Mouse (Mus musculus) thymus, postnatal 10 days (tissue): ENCODE results near the gene Nfe2l2.

Source experiments
- DNase-seq, 2 experiments: peaks; one replicate each; pipeline ENCODE4 v3.0.0; 2021; ENCODE audit warnings: low spot score in 2 of 2

The Nfe2l2 gene

DNA sequence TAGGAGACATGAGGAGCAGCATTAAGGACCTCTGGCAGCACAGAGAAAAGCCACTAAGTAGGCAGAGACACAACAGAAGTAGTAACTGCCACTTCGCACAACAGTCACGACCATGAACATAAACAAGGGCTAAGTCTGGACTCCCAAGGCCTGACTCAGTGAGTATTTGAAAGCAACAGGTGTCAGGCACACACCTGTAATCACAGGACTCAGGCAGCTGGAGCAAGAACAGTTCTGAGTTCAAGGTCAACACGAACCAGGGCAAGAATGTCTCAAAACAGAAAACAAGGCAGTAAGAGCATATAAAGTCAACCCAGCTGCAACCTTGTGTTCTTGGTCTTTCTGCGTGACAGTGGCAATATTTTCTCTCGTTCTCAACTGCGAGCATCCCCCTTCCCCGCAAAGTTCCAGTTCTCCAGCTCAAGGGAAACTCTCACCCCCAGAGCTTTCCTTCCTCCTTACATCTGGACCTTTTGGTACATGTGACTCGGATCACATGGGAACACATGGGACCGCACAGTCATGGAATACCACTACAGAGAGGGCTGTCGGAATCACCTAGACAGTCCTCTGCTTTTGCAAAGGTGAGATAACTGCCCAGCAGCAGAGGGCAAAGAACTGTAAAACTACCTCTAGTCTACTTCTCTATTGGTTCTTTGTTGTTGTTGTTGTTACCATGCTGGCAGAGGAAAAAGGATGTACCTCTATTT lies 17.2 kb downstream of the Nfe2l2 start:
- DNase-seq = no peak

DNA sequence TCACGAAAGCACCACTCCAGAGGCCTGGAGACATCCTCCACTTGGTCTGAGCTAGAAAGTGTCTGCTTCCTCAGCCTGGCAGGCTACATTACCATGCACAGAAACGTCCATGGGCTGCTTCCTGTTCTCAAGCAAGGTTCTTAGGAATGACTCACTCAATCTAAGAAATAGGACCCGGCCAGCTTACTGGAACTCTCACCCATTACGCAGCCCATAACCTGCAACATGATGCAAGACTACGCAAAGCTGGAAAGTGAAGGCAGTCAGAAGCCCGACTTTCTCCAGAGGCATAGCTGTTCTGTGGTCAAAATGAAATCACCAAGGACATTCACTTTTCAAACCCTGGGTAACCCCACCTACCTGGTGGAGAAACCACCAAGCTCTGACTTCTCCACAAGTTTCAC lies 19.0 kb downstream of the Nfe2l2 start:
- no peak for DNase-seq

DNA sequence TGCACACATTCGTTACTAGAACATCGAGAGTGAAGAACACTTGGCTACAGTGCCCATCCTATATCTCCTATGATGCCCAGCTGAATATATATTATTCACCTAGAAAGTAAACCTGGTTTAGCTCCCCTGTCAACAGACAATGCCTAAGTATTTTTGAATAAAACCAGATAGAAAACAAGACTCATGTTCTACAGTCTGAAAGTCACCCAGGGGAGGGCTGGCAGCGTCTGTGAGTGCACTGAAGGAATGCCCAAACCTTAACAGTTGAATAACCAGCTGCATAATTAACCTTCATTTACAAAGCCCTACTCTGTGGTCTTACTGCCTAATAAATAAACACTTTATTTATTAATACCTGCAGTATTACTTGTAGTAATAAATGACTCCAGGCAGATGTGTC lies 19.9 kb downstream of the Nfe2l2 start:
- no peak for DNase-seq

DNA sequence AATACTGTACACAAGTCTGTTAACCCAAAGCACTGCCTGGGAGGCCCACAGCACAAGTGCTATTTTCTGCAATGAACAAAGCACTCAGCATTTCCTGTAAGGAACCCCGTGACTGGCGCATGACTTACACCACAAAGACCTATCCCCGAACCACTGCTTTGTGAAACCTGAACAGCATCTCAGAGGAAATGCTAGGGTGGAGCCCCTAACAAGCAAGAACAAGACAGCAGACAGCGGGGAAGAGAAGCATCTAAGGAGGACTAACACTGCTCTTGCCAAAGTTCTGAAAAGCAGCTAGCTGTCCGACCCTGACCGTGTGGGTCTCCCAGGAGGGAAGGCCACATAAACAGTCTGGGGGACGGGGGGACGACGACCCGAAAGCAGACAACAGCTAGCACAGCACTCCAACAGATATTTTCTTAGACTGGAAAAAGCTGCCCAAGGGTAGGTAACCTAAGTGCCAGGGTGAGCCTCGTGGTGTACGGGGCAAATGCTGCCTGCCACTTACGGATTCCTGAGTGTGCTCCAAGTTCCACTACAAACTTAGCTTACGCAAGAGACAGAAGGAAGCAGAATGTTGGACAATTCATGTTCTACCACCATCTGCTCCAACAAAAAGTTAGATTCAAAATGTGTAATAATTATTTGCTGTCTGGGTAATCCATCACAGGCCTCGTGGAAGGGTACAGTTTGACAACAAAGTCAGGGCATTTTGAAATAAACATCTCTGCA lies 21.3 kb downstream of the Nfe2l2 start:
- peak; percentile 78 to 83 for DNase-seq

DNA sequence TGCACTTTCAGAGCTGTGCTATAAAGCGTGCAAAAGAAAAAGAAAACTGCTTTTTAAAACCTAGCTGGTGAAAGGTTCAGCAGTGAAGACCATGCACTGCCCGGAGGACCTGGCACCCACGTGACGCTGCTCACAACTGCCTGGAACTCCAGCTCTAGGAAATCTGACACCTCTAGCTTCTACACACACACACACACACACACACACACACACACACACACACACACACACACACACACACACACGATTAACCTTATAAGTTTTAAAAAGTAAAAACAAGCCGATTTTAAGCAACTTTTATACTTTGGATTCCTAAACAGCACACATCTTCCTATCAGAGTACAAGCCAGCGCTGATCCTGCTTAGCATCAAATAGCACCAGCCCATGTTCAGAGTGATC lies 23.0 kb downstream of the Nfe2l2 start:
- DNase-seq = no peak

DNA sequence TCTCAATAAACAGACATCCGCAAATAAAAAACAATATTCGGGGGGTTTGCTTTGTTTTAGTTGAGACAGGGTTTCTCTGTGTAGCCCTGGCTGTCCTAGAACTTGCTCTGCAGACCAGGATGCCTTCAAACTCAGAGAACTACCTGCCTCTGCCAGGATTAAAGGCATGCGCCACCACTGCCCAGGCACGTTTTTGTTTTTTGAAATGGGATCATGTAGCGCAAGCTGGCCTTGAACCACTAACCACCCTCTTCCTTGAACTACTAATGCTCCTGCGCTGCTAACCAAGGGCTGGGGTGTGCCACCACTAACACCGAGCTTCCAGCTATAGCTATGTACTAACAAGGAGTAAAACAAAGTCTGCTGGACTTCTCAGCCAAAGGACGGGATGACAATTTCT lies 24.5 kb downstream of the Nfe2l2 start:
- no peak for DNase-seq

DNA sequence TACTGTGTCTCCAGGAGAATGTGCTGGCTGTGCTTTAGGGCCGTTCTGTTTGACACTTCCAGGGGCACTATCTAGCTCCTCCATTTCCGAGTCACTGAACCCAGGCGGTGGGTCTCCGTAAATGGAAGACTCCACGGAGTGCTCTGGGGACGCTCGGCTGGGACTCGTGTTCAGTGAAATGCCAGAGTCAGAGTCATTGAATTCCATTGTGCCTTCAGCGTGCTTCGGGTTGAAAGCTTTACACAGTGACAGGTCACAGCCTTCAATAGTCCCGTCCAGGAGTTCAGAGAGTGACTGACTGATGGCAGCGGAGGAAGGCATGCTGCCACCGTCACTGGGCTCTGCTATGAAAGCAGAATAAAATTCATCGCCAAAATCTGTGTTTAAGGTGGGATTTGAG lies 27.9 kb downstream of the Nfe2l2 start:
- DNase-seq = no peak

DNA sequence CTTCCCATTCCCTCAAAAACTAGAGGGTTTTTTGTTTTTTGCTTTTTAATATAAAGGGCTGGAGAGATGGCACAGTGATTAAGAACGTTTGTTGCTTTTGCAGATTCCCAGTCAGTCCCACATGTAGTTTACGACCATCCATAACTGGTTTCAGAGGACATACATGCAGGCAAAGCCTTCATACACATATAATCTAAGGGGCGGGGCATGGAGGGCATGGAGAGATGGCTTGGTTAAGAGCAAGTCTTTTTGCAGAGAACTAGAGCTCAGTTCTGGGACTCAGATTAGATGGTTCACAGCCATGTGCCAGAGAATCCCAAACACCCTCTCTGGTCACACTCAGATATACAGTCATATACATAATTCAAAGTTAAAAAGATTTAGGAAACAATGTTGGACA lies 31.9 kb downstream of the Nfe2l2 start:
- DNase-seq = no peak

DNA sequence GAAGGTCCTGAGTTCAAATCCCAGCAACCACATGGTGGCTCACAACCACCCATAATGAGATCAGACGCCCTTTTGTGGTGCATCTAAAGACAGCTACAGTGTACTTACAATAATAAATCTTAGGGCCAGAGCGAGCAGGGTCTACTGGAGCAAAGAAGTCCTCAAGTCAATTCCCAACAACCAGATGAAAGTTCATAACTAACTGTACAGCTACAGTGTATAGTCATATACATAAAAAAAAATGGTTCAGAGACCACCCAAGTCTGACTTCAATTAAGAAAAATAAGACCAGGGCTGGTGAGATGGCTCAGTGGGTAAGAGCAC lies 33.1 kb downstream of the Nfe2l2 start:
- no peak for DNase-seq

DNA sequence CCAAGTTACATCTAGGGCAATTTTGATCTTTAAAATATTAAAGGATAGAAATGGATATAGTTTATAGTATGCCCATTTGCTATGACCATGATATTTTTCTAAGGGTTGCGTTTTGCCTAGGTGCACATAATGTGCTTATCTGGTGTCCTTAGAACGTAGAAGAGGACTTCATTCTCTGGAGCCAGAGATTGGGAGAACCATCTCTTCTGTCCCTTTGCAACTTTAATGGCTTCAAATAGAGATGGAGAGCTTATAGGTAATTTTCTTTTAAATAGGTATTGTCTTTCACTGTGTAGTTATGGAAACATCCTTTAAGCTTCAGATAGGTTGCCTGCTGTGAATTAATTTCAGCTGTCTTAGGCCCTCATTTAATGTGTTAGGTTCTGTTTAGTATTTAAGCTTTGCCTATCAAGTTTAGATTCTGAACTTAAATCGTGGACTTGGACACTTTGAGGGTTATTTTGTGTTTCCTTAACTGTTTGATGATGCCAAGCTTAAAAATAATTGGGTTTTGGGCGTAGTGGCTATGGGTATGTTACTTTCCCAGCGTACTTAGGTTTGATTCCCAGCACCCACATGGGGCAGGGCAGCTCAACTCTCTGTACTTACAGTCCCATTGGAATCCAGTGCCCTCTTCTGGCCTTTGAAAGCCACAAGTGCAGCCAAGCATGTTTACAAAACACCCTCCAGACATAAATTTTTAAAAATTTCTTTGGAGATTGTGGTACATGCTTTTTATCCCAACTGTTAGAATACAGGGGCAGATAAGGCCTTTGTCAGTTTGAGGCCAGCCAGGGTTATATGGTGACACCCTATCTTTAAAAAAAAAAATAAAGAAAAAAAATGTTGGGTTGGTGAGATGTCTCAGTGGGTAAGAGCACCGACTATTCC lies 33.8 kb downstream of the Nfe2l2 start:
- no peak for DNase-seq

DNA sequence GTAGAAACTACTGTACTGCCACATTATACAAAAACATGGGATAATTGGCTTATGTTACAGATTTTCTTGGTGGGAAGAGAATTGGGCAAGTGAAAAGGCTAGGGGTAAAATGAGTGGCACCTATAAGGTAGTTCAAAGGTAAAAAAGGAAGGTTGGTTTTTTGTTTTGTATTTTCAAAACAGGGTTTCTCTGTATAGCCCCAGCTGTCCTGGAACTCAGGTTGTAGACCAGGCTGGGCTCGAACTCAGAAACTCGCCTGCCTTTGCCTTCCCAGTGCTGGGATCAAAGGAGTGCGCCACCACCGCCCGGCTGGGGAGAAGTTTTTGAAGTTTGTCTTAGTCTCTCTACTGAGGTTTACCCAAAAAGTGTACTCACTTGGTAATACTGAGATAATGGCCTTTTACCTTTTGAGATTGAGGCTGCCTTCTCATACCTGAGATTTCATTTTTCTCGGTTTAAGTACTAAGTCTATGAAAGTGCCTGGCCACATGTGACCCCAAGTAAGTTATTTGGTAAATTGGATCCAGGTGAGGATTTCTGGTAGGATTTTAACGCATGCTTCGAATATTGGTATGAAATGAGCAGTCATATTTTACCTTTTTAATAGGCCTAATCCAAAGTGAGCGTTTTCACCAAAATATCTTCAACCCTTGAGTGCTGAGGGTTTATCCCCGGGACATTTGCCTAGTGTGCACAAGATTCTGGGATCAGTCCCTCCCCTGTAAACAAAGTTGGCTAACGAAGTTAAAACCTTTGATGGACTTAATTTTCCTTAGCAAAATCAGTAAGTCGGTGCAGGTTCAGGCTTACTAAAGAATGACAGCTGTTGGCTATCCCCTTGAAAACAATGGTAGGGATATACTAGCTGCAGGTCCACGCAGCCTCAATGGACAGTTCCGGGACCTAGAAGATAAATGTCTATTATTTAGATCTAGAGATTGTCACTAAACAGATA lies 34.7 kb downstream of the Nfe2l2 start:
- no peak for DNase-seq

DNA sequence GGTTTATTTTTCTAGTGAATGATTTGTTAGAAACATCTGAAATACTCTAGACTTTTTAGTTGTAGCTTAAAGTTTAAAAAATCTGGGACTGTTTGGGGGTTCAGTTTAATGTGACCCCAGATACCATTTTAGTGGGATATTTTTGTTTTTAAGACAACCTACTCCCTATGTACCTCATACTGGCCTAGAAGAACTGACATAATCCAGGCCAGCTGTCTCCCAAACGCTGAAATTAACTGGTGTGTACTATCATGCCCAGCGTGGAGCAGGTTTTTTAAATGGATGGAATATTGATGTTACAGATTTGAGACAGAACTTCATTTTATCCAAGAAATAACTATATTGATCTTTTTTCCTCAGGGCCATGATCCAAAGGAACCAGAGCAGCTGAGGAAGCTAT lies 43.3 kb downstream of the Nfe2l2 start:
- no peak for DNase-seq

DNA sequence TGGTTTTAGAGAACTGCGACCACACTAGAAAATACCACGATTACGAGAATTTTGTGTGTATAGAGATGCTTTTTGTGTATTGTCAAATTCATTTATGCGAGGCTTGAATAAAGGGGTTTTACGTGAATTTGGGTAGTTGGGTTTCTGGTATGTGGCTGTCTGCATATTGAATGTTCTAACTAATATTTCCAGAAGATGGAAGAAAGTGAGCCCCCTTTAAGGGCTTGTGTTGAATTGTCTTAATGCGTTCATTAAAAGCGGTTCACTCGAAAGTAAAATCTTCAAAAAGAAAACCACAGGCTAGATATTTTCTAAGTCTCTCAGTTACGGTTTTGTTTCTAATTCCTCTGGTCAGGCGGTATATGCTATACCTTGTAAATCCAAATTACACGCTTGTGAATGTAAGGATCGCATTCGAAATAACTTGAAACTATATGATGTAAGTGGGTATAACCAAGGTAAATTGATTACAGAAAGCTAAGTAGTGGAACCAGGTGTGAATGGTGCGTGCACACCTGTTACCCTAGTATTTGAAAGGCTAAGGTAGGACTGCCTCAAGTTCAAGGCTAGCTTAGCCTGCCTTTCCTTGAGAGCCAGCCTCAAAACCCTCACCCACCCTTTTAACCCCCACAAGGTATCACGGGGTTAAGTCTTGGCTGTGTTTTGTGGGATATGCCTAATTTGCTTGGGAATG lies 44.0 kb downstream of the Nfe2l2 start:
- no peak for DNase-seq

DNA sequence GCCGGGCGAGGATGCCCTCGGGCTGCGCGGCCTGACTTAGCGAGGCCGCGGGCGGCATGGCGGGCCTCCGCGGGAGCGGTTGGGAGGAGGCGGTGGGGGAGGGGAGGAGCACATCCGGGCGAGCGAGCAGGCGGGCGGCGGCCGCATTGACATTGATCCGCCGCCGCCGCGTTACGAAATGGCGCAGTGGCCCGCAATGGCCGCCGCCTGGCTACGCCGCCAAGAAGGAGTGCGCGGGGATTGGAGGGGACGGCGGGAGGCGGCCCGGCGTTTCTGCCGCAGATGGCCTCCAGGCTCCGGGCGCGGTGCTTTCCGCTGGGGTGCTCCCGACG lies 44.8 kb downstream of the Nfe2l2 start:
- peak; percentile 90 to 96 for DNase-seq

DNA sequence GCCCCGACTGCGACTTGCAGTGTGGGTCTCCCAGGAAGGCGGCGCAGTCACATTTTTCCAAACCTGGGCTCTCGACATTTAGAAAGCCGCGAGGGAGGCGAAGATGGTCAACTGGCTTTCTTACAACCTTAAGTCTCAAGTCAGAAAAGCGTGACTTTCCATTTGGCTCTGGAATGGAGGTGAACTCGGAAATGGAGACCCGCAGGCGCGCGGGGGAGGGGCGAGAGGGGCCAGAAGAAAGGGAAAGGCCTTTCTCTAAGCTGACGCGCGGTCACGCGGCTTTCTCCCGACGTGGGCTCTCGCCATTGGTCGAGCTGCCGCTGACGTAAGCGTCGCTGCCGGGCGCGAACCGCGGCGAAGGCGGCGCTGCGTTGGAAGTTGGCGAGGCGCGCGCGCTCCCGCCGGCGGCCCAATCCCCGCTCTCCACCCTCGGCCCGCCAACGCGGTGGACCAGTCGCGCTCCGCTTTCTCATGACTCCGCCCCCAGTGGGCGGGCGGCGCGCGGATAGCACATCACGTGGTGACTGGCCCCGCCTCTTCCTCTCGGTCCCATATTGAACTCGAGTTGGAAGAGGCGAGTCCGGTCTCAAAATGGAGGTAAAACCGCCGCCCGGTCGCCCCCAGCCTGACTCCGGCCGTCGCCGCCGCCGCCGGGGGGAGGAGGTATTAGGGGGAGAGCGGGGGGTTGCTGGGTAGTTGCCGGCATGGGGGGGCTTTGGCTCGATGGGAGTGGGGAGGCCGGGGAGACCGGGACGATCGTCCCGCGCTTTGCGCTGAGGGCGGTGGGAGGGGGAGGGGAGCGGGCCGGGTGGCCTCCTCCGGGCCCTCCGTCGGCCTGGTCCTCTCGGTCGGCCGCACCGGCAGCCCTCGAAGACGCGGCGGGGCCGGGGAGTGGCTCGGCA lies 45.5 kb downstream of the Nfe2l2 start, which contains the start of gene Hnrnpa3:
TSS of gene Hnrnpa3 (plus strand) at position 535 of the 902 bp plus-strand sequence.
- DNase-seq = peak; percentile 98

DNA sequence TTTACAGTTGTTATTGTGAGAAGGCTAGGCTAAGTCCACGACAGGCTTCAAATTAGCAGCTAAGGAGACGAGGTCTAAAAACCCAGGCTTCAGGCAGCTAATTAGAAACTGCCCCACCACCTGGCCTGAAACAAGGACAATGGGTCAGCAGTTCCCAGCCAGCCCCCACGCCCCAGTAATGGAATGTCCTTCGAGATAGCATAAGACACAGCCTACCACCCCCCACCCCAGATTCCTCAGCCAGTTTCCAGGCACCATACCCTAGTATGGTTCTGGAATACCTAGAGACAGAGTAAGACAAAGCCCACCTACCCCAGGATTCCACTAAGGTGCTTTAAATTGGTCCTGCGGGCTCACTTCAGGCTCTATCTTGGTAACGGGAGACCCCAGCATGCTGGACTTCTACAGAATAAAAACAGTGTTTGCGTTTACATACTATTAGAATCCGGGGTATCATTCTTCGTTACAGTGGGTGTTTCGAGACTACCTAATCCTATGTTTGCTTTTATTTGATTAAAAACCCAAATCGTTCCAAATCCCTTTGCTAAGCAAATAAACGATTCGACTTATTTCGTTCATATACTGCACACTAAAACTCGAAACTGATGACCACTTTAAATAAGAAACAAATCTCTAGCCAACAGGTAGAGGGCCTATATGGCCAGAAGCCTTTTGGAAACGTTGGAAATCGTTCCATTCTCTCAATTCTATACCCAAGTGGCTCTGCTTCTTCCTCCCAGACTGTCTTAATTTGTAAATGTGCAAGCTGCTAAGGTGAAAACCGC lies 46.3 kb downstream of the Nfe2l2 start:
- peak in 1 of 2 experiments; percentile 25 for DNase-seq

DNA sequence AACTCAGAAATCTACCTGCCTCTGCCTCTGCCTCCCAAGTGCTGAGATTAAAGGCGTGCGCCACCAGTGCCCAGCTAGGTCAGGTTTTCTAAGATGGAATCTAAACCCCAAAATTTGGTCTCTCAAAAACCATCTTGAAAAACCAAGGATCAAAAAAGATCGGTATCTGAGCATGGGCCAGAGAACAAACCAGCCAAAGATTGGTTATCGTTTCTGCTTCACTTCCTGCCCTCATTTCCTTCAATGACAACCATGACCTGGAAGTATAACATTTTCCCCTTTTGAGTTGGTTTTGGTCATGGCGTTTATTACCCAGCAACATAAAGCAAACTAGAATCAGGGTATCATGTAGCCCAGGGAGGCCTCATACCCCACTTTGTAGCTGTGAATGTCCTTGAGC lies 47.5 kb downstream of the Nfe2l2 start:
- no peak for DNase-seq

DNA sequence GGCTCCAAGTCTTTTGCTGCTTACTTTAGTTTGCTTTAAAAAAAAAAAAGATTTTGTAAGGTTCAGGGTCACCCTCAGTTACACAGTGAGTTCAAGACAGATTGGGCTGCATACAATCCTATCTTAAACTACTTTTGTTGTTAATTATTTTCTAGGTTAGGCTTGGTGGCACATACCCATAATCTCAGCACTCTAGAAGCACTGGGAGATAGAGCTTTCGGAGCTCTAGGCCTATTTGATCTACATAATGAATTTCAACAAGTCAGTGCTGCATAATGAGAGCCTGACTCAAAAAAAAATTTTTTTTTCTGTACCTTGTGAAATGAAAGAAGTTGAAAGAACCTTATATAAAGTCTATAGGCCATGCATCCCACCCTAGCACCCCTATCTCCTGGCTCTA lies 49.8 kb downstream of the Nfe2l2 start:
- DNase-seq = no peak

DNA sequence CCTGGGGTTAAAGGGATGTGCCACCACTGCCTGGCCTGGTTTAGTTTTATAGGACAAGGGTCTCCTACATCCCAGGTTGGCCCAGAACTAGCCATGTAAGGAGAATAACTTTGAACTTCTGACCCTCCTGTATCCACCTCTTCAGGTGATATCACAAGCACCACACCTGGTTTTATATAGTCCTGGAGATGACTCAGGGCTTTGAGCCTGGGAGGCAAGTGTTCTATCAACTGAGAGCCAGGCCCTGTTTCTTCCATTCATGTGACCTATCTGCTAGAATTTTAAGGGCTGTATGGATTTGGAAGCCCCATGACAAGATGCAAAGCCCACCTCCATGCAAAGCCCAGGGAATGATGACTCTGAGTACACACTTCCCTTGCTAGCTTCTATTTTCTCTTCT lies 51.3 kb downstream of the Nfe2l2 start:
- DNase-seq = no peak
